Mouse (Mus musculus) kidney, adult 2 months (tissue): ENCODE results near the gene Pax3. TPM values are rescaled to one million over a fixed set of nuclear protein-coding genes. Genes with fewer than 3 reads are reported as not detected.

Source experiments
- DNase-seq: peaks from one replicate; pipeline ENCODE4 v3.0.0; 2021
- H3K27ac ChIP-seq: fragments of 200-500 bp; 2 replicates; pipeline ENCODE4 v1.5.1; 2012; ENCODE audit warnings: low read depth, low read length, control low read depth, inconsistent platforms; ENCODE audit not compliant: insufficient read depth
- H3K27me3 ChIP-seq: fragments of 200-500 bp; replicated peaks from 2 replicates; pipeline ENCODE4 v1.6.1; 2012; ENCODE audit warnings: mild to moderate bottlenecking, moderate library complexity, low read length, inconsistent platforms; ENCODE audit not compliant: control insufficient read depth, insufficient read depth
- H3K36me3 ChIP-seq: fragments of 200-500 bp; 2 replicates; pipeline ENCODE4 v1.6.1; 2012; ENCODE audit warnings: mild to moderate bottlenecking, moderate library complexity, low read length, inconsistent platforms; ENCODE audit not compliant: control insufficient read depth, insufficient read depth
- H3K4me1 ChIP-seq: fragments of 200-500 bp; 2 replicates; pipeline ENCODE4 v1.6.1; 2011; ENCODE audit warnings: low read length; ENCODE audit not compliant: control insufficient read depth, insufficient read depth
- H3K4me3 ChIP-seq: fragments of 200-500 bp; 2 replicates; pipeline ENCODE4 v1.5.1; 2011; ENCODE audit warnings: mild to moderate bottlenecking, low read depth, low read length, control low read depth; ENCODE audit not compliant: insufficient read depth
- CTCF ChIP-seq: fragments of 200-500 bp; conservative IDR thresholded peaks from 2 replicates; pipeline ENCODE4 v1.5.1; 2011; ENCODE audit warnings: low read depth, mild to moderate bottlenecking, control low read depth, low read length, moderate library complexity, mixed read lengths; ENCODE audit not compliant: insufficient read depth, insufficient read length
- POLR2A ChIP-seq: fragments of 200-500 bp; IDR thresholded peaks from one replicate; pipeline ENCODE4 v1.6.1; 2011; ENCODE audit warnings: low read depth, low read length, control low read depth
- WGBS: fragments of 180-500 bp; shearing (Covaris S2); methylation state at CpG from one replicate; pipeline ENCODE4 v1.1.7; 2018; 5-methylcytosine and 5-hydroxymethylcytosine counted together
- polyA plus RNA-seq: library from polyadenylated mRNA; depleted of rRNA; stranded (reverse); fragments of >200 nt; gene quantifications from 2 replicates; pipeline ENCODE4 v1.2.3, GENCODE M21; 2012

The Pax3 gene
- polyA plus RNA-seq, 1 experiment, result 0.08 TPM

GRCm38 (mm10) chr1:78217151-78218034, 20.5 kb upstream of the Pax3 start:
- no peaks in the 10 kb centered on the region for H3K4me1 ChIP-seq
- no peak for DNase-seq
- under 1% methylated on average over 79 of the region's 79 CpGs for WGBS
- H3K27me3 ChIP-seq, result peaks cover 4% of the 10 kb centered on the region
- TF ChIP-seq CTCF, result no peak; the same call in 1 of the 2 replicates
- no peak for TF ChIP-seq POLR2A
- H3K36me3 ChIP-seq, result no peaks in the 10 kb centered on the region
- H3K27ac ChIP-seq, result no peak overlapping the region
- H3K4me3 ChIP-seq, result peak overlapping the region; percentile 42; the same call in 1 of the 2 replicates

- no peaks in the 10 kb centered on the region for H3K4me1 ChIP-seq
- peaks cover 4% of the 10 kb centered on the region for H3K27me3 ChIP-seq
- H3K4me3 ChIP-seq, result no peak overlapping the region; the same call in 1 of the 2 replicates
- 2% methylated on average over 79 of the region's 79 CpGs for WGBS
- H3K27ac ChIP-seq, result no peak overlapping the region
- H3K36me3 ChIP-seq, result no peaks in the 10 kb centered on the region
- TF ChIP-seq CTCF, result no peak
- TF ChIP-seq POLR2A, result no peak
- no peak for DNase-seq
These were observed 19.7 kb upstream of the Pax3 start for GRCm38 (mm10) chr1:78216509-78217141.

- Histone ChIP-seq H3K27me3 (peaks cover 6% of the 10 kb centered on the region), H3K4me1 (no peaks in the 10 kb centered on the region), H3K27ac (no peak overlapping the region), H3K4me3 (no peak overlapping the region), H3K36me3 (no peaks in the 10 kb centered on the region)
- peak; percentile 46 for DNase-seq
- WGBS, result 2% methylated on average over 36 of the region's 36 CpGs
- no peak for TF ChIP-seq POLR2A
- no peak for TF ChIP-seq CTCF
These were observed 19.0 kb upstream of the Pax3 start for GRCm38 (mm10) chr1:78215749-78216508.

- H3K27ac ChIP-seq, result no peak overlapping the region
- DNase-seq, result no peak
- H3K36me3 ChIP-seq, result no peaks in the 10 kb centered on the region
- H3K4me3 ChIP-seq, result no peak overlapping the region
- H3K4me1 ChIP-seq, result no peaks in the 10 kb centered on the region
- peaks cover 15% of the 10 kb centered on the region for H3K27me3 ChIP-seq
- WGBS, result 14% methylated on average over 5 of the region's 5 CpGs
- TF ChIP-seq CTCF (no peak), POLR2A (no peak)
These were observed 14.1 kb upstream of the Pax3 start for GRCm38 (mm10) chr1:78211041-78211440.

GRCm38 (mm10) chr1:78210568-78210967, 13.6 kb upstream of the Pax3 start:
- no peak overlapping the region for H3K27ac ChIP-seq
- H3K4me3 ChIP-seq, result no peak overlapping the region
- no peaks in the 10 kb centered on the region for H3K4me1 ChIP-seq
- TF ChIP-seq CTCF, result no peak
- TF ChIP-seq POLR2A, result no peak
- DNase-seq, result no peak
- H3K27me3 ChIP-seq, result peaks cover 15% of the 10 kb centered on the region
- H3K36me3 ChIP-seq, result no peaks in the 10 kb centered on the region
- 5% methylated on average over 15 of the region's 15 CpGs for WGBS

- Histone ChIP-seq H3K4me3 (no peak overlapping the region), H3K36me3 (no peaks in the 10 kb centered on the region), H3K27ac (no peak overlapping the region), H3K27me3 (peaks cover 18% of the 10 kb centered on the region), H3K4me1 (no peaks in the 10 kb centered on the region)
- TF ChIP-seq CTCF (no peak), POLR2A (no peak)
- WGBS, result 5% methylated on average over 9 of the region's 9 CpGs
- no peak for DNase-seq
These were observed 11.4 kb upstream of the Pax3 start for GRCm38 (mm10) chr1:78208281-78208814.

GRCm38 (mm10) chr1:78204341-78204740, 7.4 kb upstream of the Pax3 start:
- Histone ChIP-seq H3K27me3 (peaks cover 14% of the 10 kb centered on the region), H3K27ac (no peak overlapping the region), H3K4me1 (no peaks in the 10 kb centered on the region), H3K4me3 (no peak overlapping the region), H3K36me3 (no peaks in the 10 kb centered on the region)
- WGBS, result 30% methylated on average over 4 of the region's 4 CpGs
- no peak for DNase-seq
- no peak for TF ChIP-seq POLR2A
- no peak for TF ChIP-seq CTCF
